Mouse (Mus musculus) hindbrain, embryonic 15.5 days (tissue): ENCODE measurements at regions not wholly inside any gene's neighbourhood (a gene's known extent, or its start where the extent isn't known, plus 50 kb on each side); places are given as distances from the start of the nearest gene placed in this dataset.

Experiments
- ATAC-seq: fragments of 200-750 bp; cut with Nextera tagmentation; 2 replicates; pipeline ENCODE4 v1.8.0; 2017; ENCODE audit warnings: low read depth, moderate number of reproducible peaks, moderate TSS enrichment; ENCODE audit not compliant: low FRiP score
- H3K27ac ChIP-seq: fragments of 300-500 bp; sonication (generic); replicated peaks from 2 replicates; pipeline ENCODE4 v1.5.1; 2015; ENCODE audit warnings: mild to moderate bottlenecking, inconsistent platforms
- H3K27me3 ChIP-seq: fragments of 300-500 bp; sonication (generic); 2 replicates; pipeline ENCODE4 v1.6.1; 2015; ENCODE audit warnings: control low read depth, inconsistent platforms
- H3K36me3 ChIP-seq: fragments of 300-500 bp; sonication (generic); 2 replicates; pipeline ENCODE4 v1.6.1; 2015; ENCODE audit warnings: control low read depth, inconsistent platforms
- H3K4me1 ChIP-seq: fragments of 300-500 bp; sonication (generic); replicated peaks from 2 replicates; pipeline ENCODE4 v1.6.1; 2015; ENCODE audit warnings: control low read depth, inconsistent platforms
- H3K4me2 ChIP-seq: fragments of 300-500 bp; sonication (generic); 2 replicates; pipeline ENCODE4 v1.6.1; 2015; ENCODE audit warnings: moderate library complexity, mild to moderate bottlenecking, inconsistent platforms
- H3K4me3 ChIP-seq: fragments of 300-500 bp; sonication (generic); 2 replicates; pipeline ENCODE4 v1.5.1; 2015; ENCODE audit warnings: mild to moderate bottlenecking, inconsistent platforms
- H3K9ac ChIP-seq: fragments of 300-500 bp; sonication (generic); 2 replicates; pipeline ENCODE4 v1.6.1; 2015; ENCODE audit warnings: inconsistent platforms
- H3K9me3 ChIP-seq: fragments of 300-500 bp; sonication (generic); 2 replicates; pipeline ENCODE4 v1.6.1; 2016; ENCODE audit warnings: control low read depth, inconsistent platforms
- WGBS: fragments of 180-500 bp; shearing (Covaris S2); methylation state at CpG from one replicate; pipeline ENCODE4 v1.1.7; 2015; 5-methylcytosine and 5-hydroxymethylcytosine counted together

- Histone ChIP-seq H3K4me2 (no peak overlapping the region), H3K36me3 (no peaks in the 10 kb centered on the region), H3K4me3 (no peak overlapping the region), H3K9me3 (no peaks in the 10 kb centered on the region), H3K9ac (no peak overlapping the region), H3K27me3 (no peaks in the 10 kb centered on the region), H3K27ac (no peak overlapping the region), H3K4me1 (no peaks in the 10 kb centered on the region)
- no peak for ATAC-seq
- WGBS, result 66% methylated on average over 3 of the region's 3 CpGs
Measured at GRCm38 (mm10) chr8:60071610-60072009, 431.4 kb downstream of the Gm10283 start.

- H3K9ac ChIP-seq, result no peak overlapping the region
- H3K4me3 ChIP-seq, result no peak overlapping the region
- no peaks in the 10 kb centered on the region for H3K4me1 ChIP-seq
- no peaks in the 10 kb centered on the region for H3K36me3 ChIP-seq
- H3K9me3 ChIP-seq, result no peaks in the 10 kb centered on the region
- no peak overlapping the region for H3K4me2 ChIP-seq
- H3K27ac ChIP-seq, result no peak overlapping the region
- WGBS, result 86% methylated on average over 2 of the region's 2 CpGs
- no peak for ATAC-seq
- H3K27me3 ChIP-seq, result no peaks in the 10 kb centered on the region
Measured at GRCm38 (mm10) chr8:60055063-60055462, 447.9 kb downstream of the Gm10283 start.

- Histone ChIP-seq H3K4me2 (no peak overlapping the region), H3K9ac (no peak overlapping the region), H3K36me3 (no peaks in the 10 kb centered on the region), H3K4me3 (no peak overlapping the region), H3K9me3 (no peaks in the 10 kb centered on the region), H3K27me3 (no peaks in the 10 kb centered on the region), H3K4me1 (no peaks in the 10 kb centered on the region), H3K27ac (no peak overlapping the region)
- 43% methylated on average over 2 of the region's 2 CpGs for WGBS
- peak; percentile 51; the same call in 1 of the 2 replicates for ATAC-seq
Measured at GRCm38 (mm10) chr8:60028676-60029075, 474.3 kb downstream of the Gm10283 start.
